13 mouse cellular contexts compared by ENCODE assay signal in genomic region chr8:120521591-120521965, GRCm38 (mm10).
DNase-seq lines count a peak whose midpoint lies in the region; ATAC-seq and TF ChIP-seq lines count a peak whose summit lies in the region.
"Had no signal": no experiment of that assay in that cellular context is flagged by ENCODE, and none has a peak within 500 bp of the region (broad histone marks: within the 10 kb centered on the region; RNA-seq: fewer than 3 reads in every experiment).

No protein-coding gene starts in this region.

- no peak for DNase-seq in heart, adult 18-20 months
- DNase-seq in forebrain, embryonic 10.5 days (ENCODE audit: extremely low spot score, low spot score), result no peak
- peak; percentile 68 for DNase-seq in hindbrain, postnatal 0 days (ENCODE audit: low spot score)
- no peak for DNase-seq in kidney, adult 11 months
- no peak for DNase-seq in adrenal gland, postnatal 14 days
- no peak for DNase-seq in embryo, embryonic 10.5 days (ENCODE audit: low spot score)
- DNase-seq: adrenal gland, postnatal 36 days; gastrocnemius, postnatal 36 days; kidney, adult 8-10 months; lung, adult 18-20 months; thymus, postnatal 4 days had no signal

- ATAC-seq in heart, embryonic 13.5 days (ENCODE audit: extremely low read depth, insufficient number of reproducible peaks, low FRiP score, low TSS enrichment), result no peak
- ATAC-seq in hindbrain, postnatal 0 days, result peak; percentile 43
- ATAC-seq in neural tube, embryonic 13.5 days (ENCODE audit: low read depth), result no peak

- no peak for TF ChIP-seq CTCF in hindbrain, postnatal 0 days (IDR thresholded peaks at IDR 0.05; ENCODE audit: low read depth)

- 76% methylated on average over 7 of the region's 7 CpGs for WGBS in heart, embryonic 13.5 days
- 61% methylated on average over 7 of the region's 7 CpGs for WGBS in forebrain, embryonic 10.5 days
- 18% methylated on average over 7 of the region's 7 CpGs for WGBS in hindbrain, postnatal 0 days
- 35% methylated on average over 7 of the region's 7 CpGs for WGBS in neural tube, embryonic 13.5 days

- H3K27ac ChIP-seq in heart, embryonic 13.5 days (replicated peaks), result peak overlapping the region; percentile 7
- peak overlapping the region; percentile 82 for H3K27ac ChIP-seq in forebrain, embryonic 10.5 days
- H3K27ac ChIP-seq in hindbrain, postnatal 0 days, result peak overlapping the region; percentile 85
- H3K27ac ChIP-seq in neural tube, embryonic 13.5 days (replicated peaks), result peak overlapping the region; percentile 85

- peaks cover 89% of the 10 kb centered on the region for H3K4me1 ChIP-seq in heart, embryonic 13.5 days
- peaks cover 93% of the 10 kb centered on the region for H3K4me1 ChIP-seq in forebrain, embryonic 10.5 days
- H3K4me1 ChIP-seq in hindbrain, postnatal 0 days (ENCODE audit: insufficient read depth, low read length), result peaks cover 32% of the 10 kb centered on the region
- H3K4me1 ChIP-seq in neural tube, embryonic 13.5 days (replicated peaks), result peaks cover 100% of the 10 kb centered on the region

- 0 out of 2 replicates have a peak overlapping the region, but pooled peaks have one; percentile 25 for H3K4me2 ChIP-seq in heart, embryonic 13.5 days
- H3K4me2 ChIP-seq in hindbrain, postnatal 0 days (ENCODE audit: low read depth, low read length), result 0 out of 2 replicates have a peak overlapping the region, but pooled peaks have one; percentile 17
- H3K4me2 ChIP-seq in neural tube, embryonic 13.5 days, result peak overlapping the region; percentile 22

- no peaks in the 10 kb centered on the region for H3K36me3 ChIP-seq in heart, embryonic 13.5 days
- no peaks in the 10 kb centered on the region for H3K36me3 ChIP-seq in forebrain, embryonic 10.5 days (replicated peaks)
- no peaks in the 10 kb centered on the region for H3K36me3 ChIP-seq in hindbrain, postnatal 0 days (ENCODE audit: insufficient read depth, low read length)
- H3K36me3 ChIP-seq in neural tube, embryonic 13.5 days, result no peaks in the 10 kb centered on the region

- peak overlapping the region; percentile 55 for H3K9ac ChIP-seq in heart, embryonic 13.5 days
- H3K9ac ChIP-seq in hindbrain, postnatal 0 days (replicated peaks; ENCODE audit: low read length), result no peak overlapping the region
- H3K9ac ChIP-seq in neural tube, embryonic 13.5 days, result peak overlapping the region; percentile 59

- no peaks in the 10 kb centered on the region for H3K27me3 ChIP-seq in heart, embryonic 13.5 days (replicated peaks)
- peaks cover 99% of the 10 kb centered on the region for H3K27me3 ChIP-seq in forebrain, embryonic 10.5 days (ENCODE audit: poor library complexity, severe bottlenecking)
- no peaks in the 10 kb centered on the region for H3K27me3 ChIP-seq in hindbrain, postnatal 0 days (ENCODE audit: insufficient read depth, low read length)
- no peaks in the 10 kb centered on the region for H3K27me3 ChIP-seq in neural tube, embryonic 13.5 days

- no peaks in the 10 kb centered on the region for H3K9me3 ChIP-seq in heart, embryonic 13.5 days
- H3K9me3 ChIP-seq in forebrain, embryonic 10.5 days, result no peaks in the 10 kb centered on the region
- no peaks in the 10 kb centered on the region for H3K9me3 ChIP-seq in hindbrain, postnatal 0 days (ENCODE audit: low read length)
- no peaks in the 10 kb centered on the region for H3K9me3 ChIP-seq in neural tube, embryonic 13.5 days

- H3K4me3 ChIP-seq in heart, embryonic 13.5 days, result no peak overlapping the region
- H3K4me3 ChIP-seq in forebrain, embryonic 10.5 days, result peak overlapping the region; percentile 21; the same call in 1 of the 2 replicates
- no peak overlapping the region for H3K4me3 ChIP-seq in hindbrain, postnatal 0 days (ENCODE audit: low read length)
- no peak overlapping the region for H3K4me3 ChIP-seq in neural tube, embryonic 13.5 days

Comparison
In these comparisons a context has a peak if more than half of its experiments do, and no peak if none do; other contexts are left out.
1. H3K27ac ChIP-seq: peak in every context shown above with its lines; median percentile 85 in hindbrain, postnatal 0 days; 85 in neural tube, embryonic 13.5 days; 82 in forebrain, embryonic 10.5 days; 7 in heart, embryonic 13.5 days.